Mouse (Mus musculus): ENCODE measurements around the gene Tbc1d22a.

DNA sequence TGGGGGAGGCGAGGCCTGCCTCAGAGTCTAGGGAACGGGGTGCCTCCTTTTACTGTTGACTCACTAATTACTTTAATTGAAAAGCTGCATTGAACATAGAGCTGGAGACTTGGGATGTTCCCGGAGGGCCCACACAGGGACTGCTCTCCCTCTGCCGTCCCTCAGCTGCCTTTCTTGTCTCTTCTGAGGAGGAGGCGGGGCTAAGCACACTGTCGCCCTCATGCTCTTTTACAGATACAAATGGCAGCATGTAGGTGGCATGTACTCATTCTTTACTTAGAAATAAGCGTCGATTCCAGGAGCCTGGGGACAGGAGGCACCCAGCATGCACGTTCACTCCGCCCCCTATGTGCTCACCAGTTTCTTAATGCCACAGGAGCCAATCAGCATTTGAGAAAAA is 39.2 kb downstream of the Tbc1d22a start:
- TF ChIP-seq POLR2A (IDR thresholded peaks at IDR 0.05; ENCODE audit: control insufficient read depth, low read depth, low read length) (no peak), CTCF (IDR thresholded peaks at IDR 0.05; ENCODE audit: control insufficient read depth, insufficient read depth, insufficient replicate concordance, low read depth, low read length) (no peak)

Data from testis, adult 2 months (tissue).